Mouse (Mus musculus) neural tube, embryonic 13.5 days (tissue): ENCODE measurements around the gene Lgi4. TPM values are rescaled to one million over a fixed set of nuclear protein-coding genes. Genes with fewer than 3 reads are reported as not detected.

Source experiments
- ATAC-seq: fragments of 200-750 bp; cut with Nextera tagmentation; 2 replicates; pipeline ENCODE4 v1.8.0; 2017; ENCODE audit warnings: low read depth, mild to moderate bottlenecking, moderate TSS enrichment, moderate library complexity
- H3K27ac ChIP-seq: fragments of 300-500 bp; sonication (generic); replicated peaks from 2 replicates; pipeline ENCODE4 v1.5.1; 2015; ENCODE audit warnings: moderate library complexity, mild to moderate bottlenecking, inconsistent platforms
- H3K27me3 ChIP-seq: fragments of 300-500 bp; sonication (generic); 2 replicates; pipeline ENCODE4 v1.6.1; 2015; ENCODE audit warnings: mild to moderate bottlenecking, inconsistent platforms
- H3K36me3 ChIP-seq: fragments of 300-500 bp; sonication (generic); 2 replicates; pipeline ENCODE4 v1.6.1; 2015; ENCODE audit warnings: mild to moderate bottlenecking, inconsistent platforms
- H3K4me1 ChIP-seq: fragments of 300-500 bp; sonication (generic); replicated peaks from 2 replicates; pipeline ENCODE4 v1.6.1; 2015; ENCODE audit warnings: inconsistent platforms
- H3K4me2 ChIP-seq: fragments of 300-500 bp; sonication (generic); 2 replicates; pipeline ENCODE4 v1.6.1; 2015; ENCODE audit warnings: inconsistent platforms, mild to moderate bottlenecking, moderate library complexity
- H3K4me3 ChIP-seq: fragments of 300-500 bp; sonication (generic); 2 replicates; pipeline ENCODE4 v1.5.1; 2015; ENCODE audit warnings: mild to moderate bottlenecking, inconsistent platforms
- H3K9ac ChIP-seq: fragments of 300-500 bp; sonication (generic); 2 replicates; pipeline ENCODE4 v1.6.1; 2015; ENCODE audit warnings: moderate library complexity, mild to moderate bottlenecking, inconsistent platforms
- H3K9me3 ChIP-seq: fragments of 300-500 bp; sonication (generic); 2 replicates; pipeline ENCODE4 v1.6.1; 2016; ENCODE audit warnings: inconsistent platforms
- WGBS: fragments of 180-500 bp; shearing (Covaris S2); methylation state at CpG from one replicate; pipeline ENCODE4 v1.1.7; 2015; 5-methylcytosine and 5-hydroxymethylcytosine counted together
- polyA plus RNA-seq: library from polyadenylated mRNA; unstranded; fragments of >200 nt; fragmentation: Nextera tagmentation; extraction: Ambion mirVana; gene quantifications from 2 replicates; pipeline ENCODE4 v1.2.1, GENCODE M21; 2015

Lgi4 gene
- polyA plus RNA-seq, 1 experiment from 2014 or later, result 2.6 TPM

DNA sequence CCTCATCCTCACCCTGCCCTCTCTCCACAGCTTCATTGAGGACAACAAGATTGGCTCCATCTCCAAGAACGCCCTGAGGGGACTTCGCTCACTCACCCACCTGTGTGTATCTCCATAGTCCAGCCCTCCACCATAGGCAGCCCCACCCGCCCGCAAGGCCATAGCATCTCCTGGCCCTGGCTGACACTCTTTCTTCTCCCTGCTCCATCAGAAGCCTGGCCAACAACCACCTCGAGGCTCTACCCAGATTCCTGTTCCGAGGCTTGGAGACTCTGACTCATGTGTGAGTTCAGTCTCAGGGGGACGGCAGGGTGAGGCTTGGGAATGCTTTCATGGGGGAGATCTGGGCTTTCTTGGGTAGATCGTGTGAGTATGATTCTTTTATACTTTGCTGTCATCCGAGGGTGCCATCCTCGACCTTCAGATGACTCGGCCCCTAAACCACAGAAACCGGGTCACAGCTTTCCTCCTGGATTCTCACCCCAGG is 4.0 kb downstream of the Lgi4 start:
- Histone ChIP-seq H3K27me3 (no peaks in the 10 kb centered on the region), H3K4me3 (no peak overlapping the region), H3K36me3 (no peaks in the 10 kb centered on the region), H3K9me3 (no peaks in the 10 kb centered on the region), H3K4me1 (no peaks in the 10 kb centered on the region; the same call in 1 of the 2 replicates), H3K4me2 (no peak overlapping the region), H3K27ac (no peak overlapping the region), H3K9ac (no peak overlapping the region)
- WGBS, result 88% methylated on average over 12 of the region's 12 CpGs
- no peak for ATAC-seq

DNA sequence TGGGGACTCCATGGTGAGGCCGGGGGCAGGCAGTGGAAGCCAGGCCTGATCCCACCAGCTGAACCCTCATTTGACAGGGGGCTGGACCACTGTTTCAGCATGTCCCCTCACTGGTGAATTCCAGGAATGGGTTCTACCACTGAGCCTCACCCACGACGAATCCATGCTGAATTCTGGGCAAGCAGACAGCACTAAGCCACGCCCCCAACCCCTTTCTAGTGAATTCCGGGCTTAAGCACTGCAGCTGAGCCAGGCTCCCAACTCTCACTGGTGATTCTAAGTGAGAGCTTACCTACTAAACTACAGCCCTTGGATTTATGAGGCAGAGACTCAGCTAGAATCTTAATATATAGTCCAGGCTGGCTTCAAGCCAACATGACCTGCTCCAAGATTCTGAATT is 8.7 kb downstream of the Lgi4 start:
- Histone ChIP-seq H3K9me3 (no peaks in the 10 kb centered on the region), H3K9ac (no peak overlapping the region), H3K27me3 (no peaks in the 10 kb centered on the region), H3K4me2 (no peak overlapping the region), H3K36me3 (no peaks in the 10 kb centered on the region), H3K4me3 (no peak overlapping the region), H3K27ac (no peak overlapping the region), H3K4me1 (no peaks in the 10 kb centered on the region; the same call in 1 of the 2 replicates)
- WGBS, result 45% methylated on average over 5 of the region's 5 CpGs
- peak; percentile 32; the same call in 1 of the 2 replicates for ATAC-seq

DNA sequence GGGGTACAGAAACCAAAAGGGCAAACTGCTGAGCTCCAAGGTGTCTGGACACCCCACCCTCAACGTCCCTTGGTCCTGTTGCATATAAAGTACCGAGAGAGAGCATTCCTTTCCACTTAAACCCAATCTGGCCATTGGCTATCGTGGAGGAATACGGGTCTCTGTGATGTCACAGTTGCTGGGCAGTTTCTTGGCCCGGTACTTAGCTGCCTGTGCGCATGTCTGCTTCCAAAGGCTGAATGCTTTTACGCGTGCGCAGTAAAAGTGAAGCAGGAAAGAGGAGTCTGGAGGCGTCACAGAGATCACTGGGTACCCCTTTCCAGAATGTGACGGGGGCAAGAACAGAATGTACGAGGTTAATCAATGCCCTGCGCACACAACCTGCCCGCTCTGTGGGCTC is 10.3 kb downstream of the Lgi4 start:
- Histone ChIP-seq H3K4me2 (no peak overlapping the region), H3K27ac (no peak overlapping the region), H3K9me3 (no peaks in the 10 kb centered on the region), H3K27me3 (no peaks in the 10 kb centered on the region), H3K36me3 (no peaks in the 10 kb centered on the region), H3K4me1 (peaks cover 4% of the 10 kb centered on the region; the same call in 1 of the 2 replicates), H3K9ac (no peak overlapping the region), H3K4me3 (no peak overlapping the region)
- 87% methylated on average over 14 of the region's 14 CpGs for WGBS
- no peak for ATAC-seq

GRCm38 (mm10) chr7:31070324-31070723 is 11.2 kb downstream of the Lgi4 start:
- H3K4me1 ChIP-seq, result peaks cover 4% of the 10 kb centered on the region; the same call in 1 of the 2 replicates
- no peaks in the 10 kb centered on the region for H3K9me3 ChIP-seq
- H3K27me3 ChIP-seq, result no peaks in the 10 kb centered on the region
- 83% methylated on average over 6 of the region's 6 CpGs for WGBS
- no peak for ATAC-seq
- no peak overlapping the region for H3K4me2 ChIP-seq
- H3K9ac ChIP-seq, result no peak overlapping the region
- H3K4me3 ChIP-seq, result no peak overlapping the region
- H3K27ac ChIP-seq, result no peak overlapping the region
- H3K36me3 ChIP-seq, result no peaks in the 10 kb centered on the region

GRCm38 (mm10) chr7:31072326-31072725 is 13.2 kb downstream of the Lgi4 start:
- no peak for ATAC-seq
- Histone ChIP-seq H3K27me3 (no peaks in the 10 kb centered on the region), H3K4me2 (no peak overlapping the region), H3K4me3 (no peak overlapping the region), H3K36me3 (no peaks in the 10 kb centered on the region), H3K9ac (no peak overlapping the region), H3K9me3 (no peaks in the 10 kb centered on the region), H3K27ac (no peak overlapping the region), H3K4me1 (peaks cover 7% of the 10 kb centered on the region; the same call in 1 of the 2 replicates)
- 38% methylated on average over 9 of the region's 9 CpGs for WGBS

DNA sequence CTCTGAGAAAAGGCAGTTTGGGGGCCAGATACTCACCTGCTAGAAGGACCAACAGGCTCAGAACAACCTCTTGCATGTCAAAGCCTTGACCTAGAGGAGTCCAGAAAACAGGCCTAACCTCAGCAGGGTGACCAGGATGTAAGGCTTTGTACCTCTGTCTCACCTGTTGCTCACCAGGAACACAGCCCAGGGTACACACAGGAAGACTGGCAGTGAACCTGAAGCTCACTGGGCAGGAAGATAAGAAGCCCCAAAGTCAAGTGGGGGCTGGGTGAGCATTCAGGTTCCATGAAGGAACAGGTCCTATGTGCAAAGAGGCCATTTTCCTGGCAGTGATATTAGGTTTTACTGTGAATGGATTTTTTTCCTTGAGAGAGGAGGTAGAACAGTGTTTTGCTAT is 14.4 kb downstream of the Lgi4 start:
- no peak overlapping the region for H3K27ac ChIP-seq
- H3K27me3 ChIP-seq, result no peaks in the 10 kb centered on the region
- no peak overlapping the region for H3K4me3 ChIP-seq
- H3K4me1 ChIP-seq, result peaks cover 10% of the 10 kb centered on the region; the same call in 1 of the 2 replicates
- H3K9me3 ChIP-seq, result no peaks in the 10 kb centered on the region
- no peak overlapping the region for H3K4me2 ChIP-seq
- H3K9ac ChIP-seq, result no peak overlapping the region
- H3K36me3 ChIP-seq, result no peaks in the 10 kb centered on the region
- no peak for ATAC-seq

- H3K4me3 ChIP-seq, result no peak overlapping the region
- H3K27me3 ChIP-seq, result no peaks in the 10 kb centered on the region
- H3K36me3 ChIP-seq, result no peaks in the 10 kb centered on the region
- no peak overlapping the region for H3K4me2 ChIP-seq
- no peak overlapping the region for H3K9ac ChIP-seq
- peaks cover 10% of the 10 kb centered on the region; the same call in 1 of the 2 replicates for H3K4me1 ChIP-seq
- 56% methylated on average over 7 of the region's 7 CpGs for WGBS
- no peaks in the 10 kb centered on the region for H3K9me3 ChIP-seq
- no peak overlapping the region for H3K27ac ChIP-seq
- no peak for ATAC-seq
Observed at GRCm38 (mm10) chr7:31074061-31074712, 15.0 kb downstream of the Lgi4 start.

- no peaks in the 10 kb centered on the region for H3K27me3 ChIP-seq
- no peak overlapping the region for H3K27ac ChIP-seq
- no peak overlapping the region for H3K4me3 ChIP-seq
- no peak for ATAC-seq
- WGBS, result 67% methylated on average over 5 of the region's 5 CpGs
- H3K4me1 ChIP-seq, result peaks cover 10% of the 10 kb centered on the region; the same call in 1 of the 2 replicates
- H3K36me3 ChIP-seq, result no peaks in the 10 kb centered on the region
- H3K9ac ChIP-seq, result no peak overlapping the region
- H3K9me3 ChIP-seq, result no peaks in the 10 kb centered on the region
- H3K4me2 ChIP-seq, result no peak overlapping the region
Observed at GRCm38 (mm10) chr7:31074713-31075069, 15.5 kb downstream of the Lgi4 start.

GRCm38 (mm10) chr7:31076492-31076891 is 17.4 kb downstream of the Lgi4 start, which contains the start of gene Fxyd3:
TSS of gene Fxyd3 (minus strand) at chr7:31076704.
- Histone ChIP-seq H3K9ac (no peak within 1 kb of the TSS), H3K36me3 (no peaks in the 10 kb centered on the region), H3K4me1 (peaks cover 10% of the 10 kb centered on the region; the same call in 1 of the 2 replicates), H3K9me3 (no peaks in the 10 kb centered on the region), H3K27ac (peak within 1 kb of the TSS; percentile 34; the same call in 1 of the 2 replicates), H3K4me3 (no peak within 1 kb of the TSS), H3K4me2 (no peak within 1 kb of the TSS), H3K27me3 (no peaks in the 10 kb centered on the region)
- WGBS, result 66% methylated on average over 5 of the region's 5 CpGs
- ATAC-seq, result no peak

GRCm38 (mm10) chr7:31077470-31077869 is 18.3 kb downstream of the Lgi4 start:
- no peaks in the 10 kb centered on the region for H3K27me3 ChIP-seq
- ATAC-seq, result peak; percentile 48
- no peak overlapping the region for H3K4me2 ChIP-seq
- H3K4me1 ChIP-seq, result 0 out of 2 replicates have a peak, but pooled peaks cover 10% of the 10 kb centered on the region
- 31% methylated on average over 6 of the region's 6 CpGs for WGBS
- no peaks in the 10 kb centered on the region for H3K9me3 ChIP-seq
- H3K27ac ChIP-seq, result peak overlapping the region; percentile 34; the same call in 1 of the 2 replicates
- H3K4me3 ChIP-seq, result no peak overlapping the region
- H3K9ac ChIP-seq, result no peak overlapping the region
- H3K36me3 ChIP-seq, result no peaks in the 10 kb centered on the region

DNA sequence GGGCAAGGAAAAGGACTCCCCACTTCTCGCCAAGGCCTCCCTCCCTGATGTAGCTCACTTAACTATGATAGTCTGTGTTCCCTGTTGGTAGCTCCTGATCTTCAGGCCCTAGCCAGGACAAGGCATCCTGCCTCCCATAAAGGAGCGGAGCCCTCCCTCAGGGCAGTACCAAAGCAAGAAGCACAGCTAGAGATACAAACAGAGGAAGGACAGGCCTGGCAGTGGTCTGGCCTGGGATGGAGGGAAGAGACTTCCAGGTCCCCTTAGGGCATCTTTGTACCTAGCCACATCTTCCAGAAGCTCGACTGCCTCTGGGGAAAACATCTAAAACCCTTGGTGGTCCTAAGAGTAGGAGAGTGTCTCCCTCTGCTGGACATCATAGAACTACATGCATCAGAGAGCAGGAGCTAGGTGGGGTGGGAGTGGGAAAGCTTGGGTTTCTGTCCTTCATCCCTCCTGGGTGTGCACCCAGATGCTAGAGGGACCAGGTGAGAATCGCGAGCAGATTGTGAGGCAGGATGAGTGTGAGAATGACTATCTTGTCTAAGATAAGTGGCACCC is 18.8 kb downstream of the Lgi4 start:
- H3K9ac ChIP-seq, result no peak overlapping the region
- WGBS, result 50% methylated on average over 5 of the region's 5 CpGs
- H3K4me3 ChIP-seq, result no peak overlapping the region
- no peaks in the 10 kb centered on the region for H3K36me3 ChIP-seq
- no peaks in the 10 kb centered on the region for H3K27me3 ChIP-seq
- peaks cover 13% of the 10 kb centered on the region for H3K4me1 ChIP-seq
- H3K27ac ChIP-seq, result peak overlapping the region; percentile 34; the same call in 1 of the 2 replicates
- H3K4me2 ChIP-seq, result no peak overlapping the region
- H3K9me3 ChIP-seq, result no peaks in the 10 kb centered on the region
- 0 out of 2 replicates have a peak, but pooled peaks have one; percentile 48 for ATAC-seq

GRCm38 (mm10) chr7:31079670-31080069 is 20.5 kb downstream of the Lgi4 start:
- 91% methylated on average over 8 of the region's 8 CpGs for WGBS
- no peaks in the 10 kb centered on the region for H3K9me3 ChIP-seq
- no peak overlapping the region for H3K9ac ChIP-seq
- H3K36me3 ChIP-seq, result no peaks in the 10 kb centered on the region
- H3K4me2 ChIP-seq, result no peak overlapping the region
- H3K27ac ChIP-seq, result no peak overlapping the region
- no peak overlapping the region for H3K4me3 ChIP-seq
- H3K27me3 ChIP-seq, result no peaks in the 10 kb centered on the region
- ATAC-seq, result no peak
- H3K4me1 ChIP-seq, result peaks cover 19% of the 10 kb centered on the region
